Mouse (Mus musculus) gastrocnemius, postnatal 14 days (tissue): ENCODE measurements around the gene Slc6a16. TPM values are rescaled to one million over a fixed set of nuclear protein-coding genes. Genes with fewer than 3 reads are reported as not detected.

Source experiments
- DNase-seq: peaks from one replicate; pipeline ENCODE4 v3.0.0; 2021; ENCODE audit warnings: mixed read lengths
- intact Hi-C: fragments of 180-260 bp; cut with DNase I; formaldehyde crosslinking; loops from one replicate; pipeline ENCODE4 v1.15.1; 2025; ENCODE audit warnings: low total_unique reads
- long read RNA-seq, 2 experiments: library from polyadenylated mRNA; stranded (forward); transcript quantifications; one replicate each; pipeline ENCODE4 v2.0.0; 2021
- total RNA-seq, 2 experiments: library from RNA; stranded (reverse); gene quantifications; 2 replicates each; pipeline ENCODE4 v1.2.3; 2021

The Slc6a16 gene
- total RNA-seq: not detected
- long read RNA-seq, experiment 1, partial matches to known transcripts: 0 of 1 reads
- long read RNA-seq, experiment 1, other reads (novel, unspliced or antisense): 1 of 1 reads
- long read RNA-seq, experiment 2: 0 reads

DNA sequence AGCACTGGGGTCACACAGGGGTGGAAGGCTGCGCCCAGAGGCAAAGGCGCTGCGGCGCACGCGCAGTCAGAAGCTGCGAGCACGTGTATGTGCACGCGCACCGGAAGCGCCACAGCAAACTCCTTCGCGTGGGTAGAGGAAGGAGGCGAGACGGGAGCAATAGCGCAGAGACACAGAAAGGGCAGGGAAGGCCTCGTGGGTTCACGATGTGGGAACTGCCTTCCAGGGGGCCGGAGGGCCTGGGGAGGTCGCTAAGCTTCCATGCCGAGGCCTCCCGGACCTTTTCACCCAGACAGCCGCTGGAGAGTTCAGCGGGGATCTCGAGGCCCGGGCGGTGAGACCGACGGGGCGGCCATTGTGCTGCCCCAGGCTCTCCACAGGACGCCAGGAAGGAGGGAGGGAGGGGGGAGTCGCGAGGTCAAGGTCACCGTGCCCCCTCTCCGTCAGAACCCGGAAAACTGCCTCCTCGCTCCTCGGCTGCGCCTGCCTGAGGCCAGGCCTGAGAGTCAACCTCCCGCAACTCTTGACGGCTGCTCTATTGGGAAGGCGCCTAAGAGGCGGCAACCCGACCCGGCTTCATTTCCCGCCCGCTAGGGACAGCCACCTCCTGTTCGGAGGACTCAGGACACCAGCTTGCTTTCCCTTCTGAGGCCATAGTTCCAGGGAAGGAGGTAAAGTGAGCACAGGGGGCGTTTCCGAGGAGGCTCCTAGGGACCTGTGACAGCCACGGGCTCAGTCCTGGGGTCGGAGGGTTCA is at the start of gene Slc6a16:
TSS of gene Slc6a16 (plus strand) at position 453 of the 756 bp plus-strand sequence.
- intact Hi-C loops: no loop called here

DNA sequence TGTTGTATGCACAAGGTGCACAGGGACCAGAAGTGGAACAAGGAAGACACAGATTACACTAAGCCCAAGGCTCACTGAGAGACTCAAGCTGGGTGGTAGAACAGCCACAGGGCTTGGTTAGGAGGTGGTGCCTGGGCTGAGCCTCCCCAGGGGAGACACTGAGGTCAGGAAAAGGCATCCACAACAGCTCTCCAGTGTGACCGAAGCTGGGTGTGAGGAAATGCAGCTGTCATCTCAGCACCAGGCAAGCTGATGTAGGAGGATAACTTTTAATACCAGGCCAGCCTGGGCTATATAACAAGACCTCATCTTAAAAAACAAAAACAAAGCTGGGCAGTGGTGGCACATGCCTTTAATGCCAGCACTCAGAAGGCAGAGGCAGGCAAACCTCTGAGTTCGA is 49.7 kb upstream of the Slc6a16 start:
- intact Hi-C loops: no loop called here
- DNase-seq: peak; percentile 2

More for the DNA sequence above, at the start of gene Slc6a16:
- peak; percentile 45 for DNase-seq

GRCm38 (mm10) chr7:45191803-45192363 is 49.0 kb upstream of the Slc6a16 start:
- DNase-seq: peak; percentile 73
- intact Hi-C loops: no loop called here

GRCm38 (mm10) chr7:45192585-45193310 is 48.1 kb upstream of the Slc6a16 start:
- intact Hi-C loops: no loop called here
- no peak for DNase-seq

DNA sequence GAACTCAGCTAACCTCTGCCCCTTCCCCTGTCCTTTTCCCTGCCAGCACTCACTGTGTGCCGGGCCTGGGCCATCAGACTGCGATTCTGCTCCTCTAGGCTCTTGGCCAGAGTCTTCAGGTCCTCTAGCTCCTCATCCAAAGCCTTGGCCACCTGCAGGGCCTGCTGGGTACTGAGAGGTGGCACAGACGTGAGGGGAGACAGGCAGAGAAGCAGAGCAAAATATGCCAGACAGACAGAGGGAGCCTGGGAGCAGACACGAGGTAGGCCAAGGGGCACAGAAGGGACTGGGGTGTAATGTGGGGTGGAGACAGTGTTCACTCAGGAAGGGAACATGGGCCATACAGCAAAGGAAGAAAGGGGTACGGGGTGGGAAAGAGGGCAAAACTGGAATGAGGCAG is 47.5 kb upstream of the Slc6a16 start:
- intact Hi-C loops: no loop called here

DNA sequence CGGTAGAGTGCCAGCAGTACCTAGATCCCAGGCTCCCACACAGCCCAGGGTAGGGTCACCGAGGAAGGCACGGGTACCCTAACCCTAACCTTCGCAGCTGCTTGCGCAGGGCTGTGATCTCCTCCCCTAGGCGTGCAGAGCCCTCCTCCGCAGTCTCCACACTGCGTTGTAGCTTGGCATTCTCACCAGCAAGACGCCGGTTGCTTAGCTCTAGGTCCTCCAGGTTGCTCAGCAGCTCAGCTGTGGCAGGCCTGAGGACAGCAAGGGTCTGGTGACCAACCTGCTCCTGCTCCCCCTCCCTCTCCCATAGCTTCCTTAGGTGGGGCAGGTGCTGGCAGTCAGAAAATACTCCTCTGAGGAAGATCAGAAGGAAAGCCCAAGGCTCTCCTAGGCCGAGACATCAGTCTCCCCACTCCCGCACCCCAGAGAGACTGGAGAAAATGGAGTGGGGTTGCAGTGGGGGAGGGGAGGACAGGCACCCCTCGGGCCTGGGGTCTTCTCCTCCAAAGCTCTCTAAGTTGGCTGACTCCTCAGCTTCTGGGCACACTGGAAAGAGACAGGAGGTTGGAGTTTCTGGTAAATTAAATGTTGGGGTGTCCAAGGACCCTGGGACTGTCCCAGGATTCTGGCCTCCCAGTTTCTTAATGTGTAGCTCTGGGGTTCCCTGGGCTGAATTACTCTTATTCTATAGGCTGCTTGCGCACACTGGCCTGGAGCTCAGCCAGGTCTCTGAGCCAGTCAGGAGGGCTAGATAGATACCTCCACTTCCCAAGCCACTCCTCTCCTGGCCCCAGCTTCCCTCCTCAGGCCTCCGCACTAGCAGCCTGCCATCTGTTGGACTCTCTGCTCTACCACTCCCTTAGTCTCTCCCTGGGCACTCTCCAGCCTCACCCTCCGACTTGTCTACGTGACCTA is 46.8 kb upstream of the Slc6a16 start:
- intact Hi-C loops: no loop called here
- DNase-seq: no peak

More for the DNA sequence above, 47.5 kb upstream of the Slc6a16 start:
- DNase-seq: peak; percentile 40

GRCm38 (mm10) chr7:45195341-45196175 is 45.3 kb upstream of the Slc6a16 start:
- peak; percentile 50 for DNase-seq

GRCm38 (mm10) chr7:45196176-45196535 is 44.7 kb upstream of the Slc6a16 start:
- intact Hi-C loops: no loop called here
- no peak for DNase-seq

More at GRCm38 (mm10) chr7:45195341-45196175, 45.3 kb upstream of the Slc6a16 start:
- intact Hi-C loops: no loop called here

GRCm38 (mm10) chr7:45196994-45197393 is 43.9 kb upstream of the Slc6a16 start:
- DNase-seq: no peak
- intact Hi-C loops: no loop called here

DNA sequence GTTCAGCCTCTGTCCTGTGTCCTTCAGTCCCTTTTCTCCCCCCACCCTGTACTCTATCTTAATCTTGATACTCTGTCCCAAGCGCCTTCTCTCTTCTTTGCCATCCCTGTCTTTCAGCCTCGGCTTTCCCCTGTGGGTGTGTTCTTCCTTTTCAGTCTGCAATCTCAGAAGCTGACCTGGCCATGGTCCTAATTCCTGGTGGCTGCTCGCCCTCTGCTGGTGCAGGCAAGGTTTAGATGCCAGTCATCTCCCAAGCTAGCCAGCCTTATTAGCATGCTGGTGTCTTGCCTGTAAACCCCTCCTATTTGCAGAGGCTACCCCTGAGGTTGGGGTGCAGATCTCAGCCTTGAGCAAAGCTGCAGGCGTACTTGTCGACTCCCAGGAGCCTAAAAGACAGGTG is 42.5 kb upstream of the Slc6a16 start:
- DNase-seq: peak; percentile 80
- intact Hi-C loops: no loop called here

- DNase-seq: no peak
- intact Hi-C loops: no loop called here
These were observed 41.9 kb upstream of the Slc6a16 start for GRCm38 (mm10) chr7:45198961-45199360.

- intact Hi-C loops: no loop called here
- DNase-seq: no peak
These were observed 38.2 kb upstream of the Slc6a16 start for GRCm38 (mm10) chr7:45202654-45203053.

DNA sequence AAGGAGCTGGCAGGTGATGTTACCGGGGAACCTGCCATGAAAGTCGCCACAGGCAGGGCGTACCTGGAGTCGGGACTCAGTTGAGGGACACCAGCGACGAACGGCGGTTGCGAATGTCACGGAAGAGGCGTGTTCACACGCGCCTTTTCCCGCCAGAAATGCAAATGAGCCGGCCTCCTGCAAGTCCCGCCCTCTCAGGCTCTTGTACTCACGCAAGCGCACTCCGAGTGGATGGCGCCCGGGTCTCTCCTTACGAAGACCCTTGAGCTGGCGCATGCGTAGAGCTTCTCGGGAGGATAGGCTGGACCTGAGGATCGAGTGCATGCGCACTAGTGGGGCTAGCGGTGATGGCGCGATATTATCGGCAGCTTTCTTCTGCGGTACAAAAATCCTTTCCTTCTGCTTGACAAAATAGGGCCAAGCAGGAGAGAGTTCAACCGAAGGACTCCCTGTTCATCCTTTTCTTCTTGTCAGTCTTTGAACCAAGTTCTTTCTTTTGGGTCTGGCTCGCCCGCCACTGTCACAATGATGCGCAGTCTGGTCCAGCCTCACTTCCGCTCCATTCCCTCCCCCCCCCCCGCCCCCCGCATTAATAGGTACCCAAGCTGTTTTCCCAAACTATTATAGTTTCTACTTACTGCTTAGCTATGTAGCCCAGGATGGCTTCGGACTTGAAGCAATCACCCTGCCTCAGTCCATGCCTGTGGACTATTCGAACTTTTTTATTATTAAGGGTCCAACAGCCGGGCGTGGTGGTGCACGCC is 36.3 kb upstream of the Slc6a16 start, which contains the start of gene Ccdc155:
TSS of gene Ccdc155 (minus strand) at position 513 of the 764 bp plus-strand sequence.
- intact Hi-C loops: no loop called here
- DNase-seq: peak; percentile 89

GRCm38 (mm10) chr7:45208260-45208659 is 32.6 kb upstream of the Slc6a16 start:
- intact Hi-C loops: no loop called here
- no peak for DNase-seq

DNA sequence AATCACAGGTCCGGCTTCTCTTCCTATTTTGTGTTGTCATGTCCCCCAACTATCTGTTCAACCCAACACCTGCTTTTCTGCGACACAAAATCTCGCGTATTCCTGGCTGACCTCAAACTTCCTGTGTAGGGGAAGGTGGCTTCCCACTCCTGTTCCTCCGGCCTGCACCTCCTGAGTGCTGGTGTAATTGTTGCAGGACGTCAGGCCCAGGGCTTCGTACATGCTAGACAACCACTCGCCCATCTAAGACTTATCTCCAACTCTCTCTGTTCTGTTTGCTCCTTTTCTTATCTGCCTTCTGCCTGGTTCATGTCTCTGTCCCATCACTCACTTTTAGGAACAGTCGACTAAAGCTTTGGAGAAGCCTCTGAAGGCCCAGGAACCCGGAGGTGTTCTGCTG is 29.8 kb upstream of the Slc6a16 start:
- intact Hi-C loops: no loop called here
- no peak for DNase-seq

DNA sequence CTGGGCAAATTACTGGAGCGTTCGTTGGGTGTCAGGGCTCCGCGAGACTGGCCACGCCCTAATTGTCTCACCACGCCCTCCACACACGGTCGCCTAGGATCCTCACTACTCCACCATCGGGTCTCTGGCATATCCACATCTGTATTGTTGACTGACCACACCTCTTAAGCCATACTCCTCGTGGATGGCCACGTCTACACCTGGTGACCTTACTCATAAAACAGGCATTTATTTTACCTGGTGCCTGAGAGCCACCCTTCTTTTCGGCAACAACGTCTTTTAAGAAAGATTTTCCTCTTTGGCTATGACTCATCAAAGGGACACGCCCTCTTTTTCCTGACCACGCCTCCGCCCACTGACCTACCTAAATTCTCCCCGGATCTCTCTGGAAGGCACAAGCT is 29.0 kb upstream of the Slc6a16 start, which contains the start of gene Dkkl1:
TSS of gene Dkkl1 (minus strand) at position 297 of the 401 bp plus-strand sequence.
- intact Hi-C loops: no loop called here
- DNase-seq: no peak

- intact Hi-C loops: no loop called here
- DNase-seq: no peak
These were observed 28.5 kb upstream of the Slc6a16 start for GRCm38 (mm10) chr7:45212356-45212755.

- intact Hi-C loops: no loop called here
- no peak for DNase-seq
These were observed 27.2 kb upstream of the Slc6a16 start for GRCm38 (mm10) chr7:45213708-45214107.
